Mouse (Mus musculus): ENCODE data around the gene Rab5if. TPM values are rescaled to one million over a fixed set of nuclear protein-coding genes. Genes with fewer than 3 reads are reported as not detected.
"Not testable (repeated sequence)": the region's sequence is repeated elsewhere in the genome, so short reads cannot be mapped to it uniquely, and the experiment has no call there.

Gene Rab5if
- polyA plus RNA-seq, 1 experiment from 2014 or later: 181 TPM

GRCm38 (mm10) chr2:156874047-156874759 is 11.3 kb downstream of the Rab5if start:
- H3K4me2 ChIP-seq (ENCODE audit: low read depth, low read length): no peak overlapping the region
- H3K4me3 ChIP-seq (ENCODE audit: low read depth, low read length): no peak overlapping the region
- no peaks in the 10 kb centered on the region for H3K9me3 ChIP-seq (ENCODE audit: control insufficient read depth, low read length)
- H3K27ac ChIP-seq (replicated peaks; ENCODE audit: low read depth, low read length): no peak overlapping the region
- H3K27me3 ChIP-seq (replicated peaks; ENCODE audit: control insufficient read depth, insufficient read depth, low read length): no peaks in the 10 kb centered on the region
- H3K36me3 ChIP-seq (ENCODE audit: control insufficient read depth, insufficient read depth, low read length): peaks cover 62% of the 10 kb centered on the region
- ATAC-seq (ENCODE audit: low read depth) (no peak), DNase-seq (ENCODE audit: low spot score) (no peak)
- H3K9ac ChIP-seq (ENCODE audit: low read depth, low read length): no peak overlapping the region
- H3K4me1 ChIP-seq (ENCODE audit: control insufficient read depth, insufficient read depth, low read length): no peaks in the 10 kb centered on the region
- WGBS: 95% methylated on average over 8 of the region's 8 CpGs

- WGBS: 92% methylated on average over 4 of the region's 4 CpGs
- Histone ChIP-seq H3K27ac (replicated peaks; ENCODE audit: low read depth, low read length) (no peak overlapping the region), H3K9me3 (ENCODE audit: control insufficient read depth, low read length) (no peaks in the 10 kb centered on the region), H3K4me3 (ENCODE audit: low read depth, low read length) (no peak overlapping the region), H3K4me2 (ENCODE audit: low read depth, low read length) (no peak overlapping the region), H3K36me3 (ENCODE audit: control insufficient read depth, insufficient read depth, low read length) (peaks cover 55% of the 10 kb centered on the region), H3K27me3 (replicated peaks; ENCODE audit: control insufficient read depth, insufficient read depth, low read length) (no peaks in the 10 kb centered on the region), H3K9ac (ENCODE audit: low read depth, low read length) (no peak overlapping the region), H3K4me1 (ENCODE audit: control insufficient read depth, insufficient read depth, low read length) (no peaks in the 10 kb centered on the region)
- ATAC-seq (ENCODE audit: low read depth) (no peak), DNase-seq (ENCODE audit: low spot score) (no peak)
These were observed 12.0 kb downstream of the Rab5if start for GRCm38 (mm10) chr2:156874760-156875510.

DNA sequence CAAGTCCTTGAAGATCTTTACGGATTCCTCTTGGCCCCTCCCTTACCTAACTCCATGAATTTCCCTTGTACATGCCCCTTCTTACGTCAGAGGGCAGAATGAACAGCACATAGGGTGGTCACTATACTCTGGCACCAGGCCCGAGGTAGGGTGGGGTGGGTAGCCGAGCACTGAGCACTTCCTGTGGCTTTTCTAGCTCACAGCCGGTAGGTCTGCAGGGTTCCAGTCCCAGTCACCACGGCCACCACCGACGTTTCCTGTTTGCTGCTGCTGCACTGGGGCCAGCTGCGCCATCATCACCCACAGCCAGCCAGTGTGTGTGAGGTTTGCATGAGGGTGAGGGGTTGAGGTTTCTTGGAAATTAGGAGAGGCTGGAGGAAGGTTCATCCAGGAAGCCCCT is 14.8 kb downstream of the Rab5if start:
- 48% methylated on average over 9 of the region's 9 CpGs for WGBS
- ATAC-seq (ENCODE audit: low read depth) (no peak), DNase-seq (ENCODE audit: low spot score) (no peak)
- Histone ChIP-seq H3K4me1 (ENCODE audit: control insufficient read depth, insufficient read depth, low read length) (no peaks in the 10 kb centered on the region), H3K9ac (ENCODE audit: low read depth, low read length) (no peak overlapping the region), H3K27ac (replicated peaks; ENCODE audit: low read depth, low read length) (no peak overlapping the region), H3K9me3 (ENCODE audit: control insufficient read depth, low read length) (no peaks in the 10 kb centered on the region), H3K36me3 (ENCODE audit: control insufficient read depth, insufficient read depth, low read length) (peaks cover 29% of the 10 kb centered on the region), H3K4me3 (ENCODE audit: low read depth, low read length) (no peak overlapping the region), H3K27me3 (replicated peaks; ENCODE audit: control insufficient read depth, insufficient read depth, low read length) (no peaks in the 10 kb centered on the region), H3K4me2 (ENCODE audit: low read depth, low read length) (no peak overlapping the region)

GRCm38 (mm10) chr2:156879541-156879940 is 16.6 kb downstream of the Rab5if start:
- no peak overlapping the region for H3K4me3 ChIP-seq (ENCODE audit: low read depth, low read length)
- 76% methylated on average over 3 of the region's 3 CpGs for WGBS
- DNase-seq (ENCODE audit: low spot score) (no peak), ATAC-seq (ENCODE audit: low read depth) (no peak)
- no peak overlapping the region for H3K9ac ChIP-seq (ENCODE audit: low read depth, low read length)
- H3K27me3 ChIP-seq (replicated peaks; ENCODE audit: control insufficient read depth, insufficient read depth, low read length): no peaks in the 10 kb centered on the region
- no peaks in the 10 kb centered on the region for H3K4me1 ChIP-seq (ENCODE audit: control insufficient read depth, insufficient read depth, low read length)
- H3K27ac ChIP-seq (replicated peaks; ENCODE audit: low read depth, low read length): no peak overlapping the region
- no peak overlapping the region for H3K4me2 ChIP-seq (ENCODE audit: low read depth, low read length)
- H3K36me3 ChIP-seq (ENCODE audit: control insufficient read depth, insufficient read depth, low read length): peaks cover 11% of the 10 kb centered on the region
- H3K9me3 ChIP-seq (ENCODE audit: control insufficient read depth, low read length): no peaks in the 10 kb centered on the region

DNA sequence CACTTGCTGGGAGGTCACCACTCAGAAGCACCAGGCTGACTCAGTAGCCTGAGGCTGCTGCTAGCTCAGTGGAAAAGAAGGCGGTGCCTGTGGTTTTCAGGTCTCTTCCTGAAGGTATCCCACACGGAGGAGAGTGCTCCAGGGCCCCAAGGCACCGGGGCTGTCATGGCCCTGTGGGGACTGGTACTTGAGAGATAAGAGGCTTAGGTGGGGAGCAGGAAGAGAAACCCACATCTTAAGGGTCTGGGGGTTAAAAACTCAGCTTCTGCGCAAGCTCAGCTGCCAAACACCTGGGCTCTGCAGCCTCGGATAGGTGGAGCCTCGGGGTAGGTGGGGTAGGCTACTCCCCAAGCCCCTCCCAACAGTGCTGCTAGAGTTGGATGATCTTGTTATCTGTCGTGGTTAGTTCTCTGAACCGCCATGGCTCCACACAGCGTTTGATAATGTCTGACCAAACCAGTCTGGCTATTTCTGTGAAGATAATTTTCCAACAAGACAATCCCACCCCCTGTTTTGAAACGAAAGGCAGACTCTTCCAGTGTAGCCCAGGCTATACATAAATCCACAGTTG is 19.6 kb downstream of the Rab5if start:
- Histone ChIP-seq H3K27me3 (replicated peaks; ENCODE audit: control insufficient read depth, insufficient read depth, low read length) (no peaks in the 10 kb centered on the region), H3K9ac (ENCODE audit: low read depth, low read length) (no peak overlapping the region), H3K27ac (replicated peaks; ENCODE audit: low read depth, low read length) (no peak overlapping the region), H3K4me3 (ENCODE audit: low read depth, low read length) (no peak overlapping the region), H3K9me3 (ENCODE audit: control insufficient read depth, low read length) (no peaks in the 10 kb centered on the region), H3K36me3 (ENCODE audit: control insufficient read depth, insufficient read depth, low read length) (no peaks in the 10 kb centered on the region), H3K4me1 (ENCODE audit: control insufficient read depth, insufficient read depth, low read length) (no peaks in the 10 kb centered on the region), H3K4me2 (ENCODE audit: low read depth, low read length) (no peak overlapping the region)
- DNase-seq (ENCODE audit: low spot score) (no peak), ATAC-seq (ENCODE audit: low read depth) (no peak)
- 29% methylated on average over 10 of the region's 10 CpGs for WGBS

DNA sequence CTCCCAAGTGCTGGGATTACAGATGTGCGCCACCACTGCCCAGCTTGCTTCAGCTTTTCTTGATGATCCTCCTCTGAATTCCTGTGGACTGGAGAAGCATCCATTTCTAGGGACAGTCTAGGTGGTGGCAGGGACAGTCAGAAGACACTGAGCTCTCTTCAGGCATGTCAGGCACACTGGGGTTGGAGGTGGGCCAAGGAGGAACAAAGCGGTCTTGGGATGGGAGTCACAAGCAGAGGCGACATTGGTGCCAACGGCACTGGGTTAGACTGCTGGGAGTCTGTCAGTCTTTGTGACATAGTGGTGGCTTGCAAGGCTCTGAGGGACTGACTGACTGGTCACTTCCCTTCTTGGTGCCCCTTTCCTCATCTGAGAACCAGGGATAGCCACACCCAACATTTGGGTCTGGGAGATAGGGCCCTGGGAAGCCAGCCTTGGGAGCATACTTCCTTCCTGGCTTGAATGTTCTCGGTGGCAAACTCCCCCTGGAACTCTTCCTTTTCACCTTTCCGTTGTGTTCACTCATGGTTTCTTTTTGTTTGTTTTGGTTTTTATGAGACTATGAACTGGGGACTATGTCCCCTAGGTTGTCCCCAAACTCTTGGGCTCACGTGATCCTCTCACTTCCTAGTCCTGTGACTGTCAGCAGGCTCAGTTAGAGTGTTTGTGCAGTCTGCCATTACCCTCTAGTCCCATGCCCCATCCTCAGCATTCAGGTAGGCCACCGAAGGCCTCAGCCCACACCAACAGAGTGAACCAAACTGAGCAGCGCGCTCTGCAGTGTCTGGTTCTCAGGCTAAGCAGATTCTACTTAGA is 21.7 kb downstream of the Rab5if start:
- no peak overlapping the region for H3K27ac ChIP-seq (replicated peaks; ENCODE audit: low read depth, low read length)
- no peak overlapping the region for H3K4me2 ChIP-seq (ENCODE audit: low read depth, low read length)
- DNase-seq (ENCODE audit: low spot score): no peak
- ATAC-seq (ENCODE audit: low read depth): no peak
- no peaks in the 10 kb centered on the region for H3K9me3 ChIP-seq (ENCODE audit: control insufficient read depth, low read length)
- H3K4me3 ChIP-seq (ENCODE audit: low read depth, low read length): no peak overlapping the region
- no peaks in the 10 kb centered on the region for H3K27me3 ChIP-seq (replicated peaks; ENCODE audit: control insufficient read depth, insufficient read depth, low read length)
- 87% methylated on average over 10 of the region's 10 CpGs for WGBS
- H3K36me3 ChIP-seq (ENCODE audit: control insufficient read depth, insufficient read depth, low read length): no peaks in the 10 kb centered on the region
- no peaks in the 10 kb centered on the region for H3K4me1 ChIP-seq (ENCODE audit: control insufficient read depth, insufficient read depth, low read length)
- H3K9ac ChIP-seq (ENCODE audit: low read depth, low read length): no peak overlapping the region

DNA sequence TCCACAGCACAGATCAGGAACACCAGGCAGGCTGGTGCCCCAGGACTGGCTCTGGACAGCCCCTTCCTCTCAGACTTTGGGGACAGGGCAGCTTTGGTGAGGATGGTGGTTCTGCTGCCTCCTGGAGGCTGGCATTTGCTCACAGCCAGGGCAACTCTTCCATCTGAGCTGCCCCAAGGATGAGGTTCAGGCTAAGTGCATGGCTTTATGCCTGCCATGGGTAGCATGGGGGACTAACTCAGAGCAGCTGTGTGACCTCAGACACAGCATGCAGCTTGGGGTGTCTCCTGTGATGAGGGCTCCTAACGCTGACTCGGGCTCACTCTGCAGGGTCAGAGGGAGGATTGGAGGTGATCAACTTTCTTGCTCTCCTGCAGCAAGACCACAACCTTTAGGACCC is 22.7 kb downstream of the Rab5if start:
- not testable (repeated sequence) for ATAC-seq (ENCODE audit: low read depth); H3K4me3 ChIP-seq (ENCODE audit: low read depth, low read length); H3K4me1 ChIP-seq (ENCODE audit: control insufficient read depth, insufficient read depth, low read length); H3K27me3 ChIP-seq (replicated peaks; ENCODE audit: control insufficient read depth, insufficient read depth, low read length); H3K9ac ChIP-seq (ENCODE audit: low read depth, low read length); H3K27ac ChIP-seq (replicated peaks; ENCODE audit: low read depth, low read length); H3K4me2 ChIP-seq (ENCODE audit: low read depth, low read length); H3K36me3 ChIP-seq (ENCODE audit: control insufficient read depth, insufficient read depth, low read length); DNase-seq (ENCODE audit: low spot score); H3K9me3 ChIP-seq (ENCODE audit: control insufficient read depth, low read length)
- WGBS: 27% methylated on average over 2 of the region's 2 CpGs

GRCm38 (mm10) chr2:156886084-156886631 is 23.2 kb downstream of the Rab5if start:
- H3K27me3 ChIP-seq (replicated peaks; ENCODE audit: control insufficient read depth, insufficient read depth, low read length): no peaks in the 10 kb centered on the region
- H3K36me3 ChIP-seq (ENCODE audit: control insufficient read depth, insufficient read depth, low read length): no peaks in the 10 kb centered on the region
- no peaks in the 10 kb centered on the region for H3K9me3 ChIP-seq (ENCODE audit: control insufficient read depth, low read length)
- WGBS: 55% methylated on average over 10 of the region's 10 CpGs
- DNase-seq (ENCODE audit: low spot score) (no peak), ATAC-seq (ENCODE audit: low read depth) (no peak)
- H3K27ac ChIP-seq (replicated peaks; ENCODE audit: low read depth, low read length): no peak overlapping the region
- no peak overlapping the region for H3K4me3 ChIP-seq (ENCODE audit: low read depth, low read length)
- no peaks in the 10 kb centered on the region for H3K4me1 ChIP-seq (ENCODE audit: control insufficient read depth, insufficient read depth, low read length)
- H3K9ac ChIP-seq (ENCODE audit: low read depth, low read length): no peak overlapping the region
- H3K4me2 ChIP-seq (ENCODE audit: low read depth, low read length): no peak overlapping the region

Data from embryonic facial prominence, embryonic 14.5 days (tissue).